Mouse (Mus musculus) MEL (cell line): ENCODE measurements around the gene 4930550C14Rik. TPM values are rescaled to one million over a fixed set of nuclear protein-coding genes. Genes with fewer than 3 reads are reported as not detected.

Experiments used
- DNase-seq: peaks from one replicate; pipeline ENCODE4 v3.0.0; 2011; ENCODE audit warnings: low read depth, low spot score
- H3K27ac ChIP-seq: 2 replicates; pipeline ENCODE4 v1.5.1; 2012; ENCODE audit warnings: low read depth, mild to moderate bottlenecking, control low read depth, low read length, moderate library complexity; ENCODE audit not compliant: control insufficient read depth
- H3K27me3 ChIP-seq, 2 experiments: fragments of 150-350 bp in 1 of 2; sonication (generic) in 1 of 2; 2 replicates each; pipeline ENCODE4 v1.6.1; 2012; ENCODE audit warnings: low read length in 2 of 2, mild to moderate bottlenecking in 2 of 2, improper control_type of control experiment in 1 of 2, moderate library complexity in 1 of 2; ENCODE audit not compliant: insufficient read depth in 2 of 2, control insufficient read depth in 1 of 2
- H3K36me3 ChIP-seq, 2 experiments: 2 replicates each; pipeline ENCODE4 v1.6.1; 2012 to 2014; ENCODE audit warnings: low read length in 2 of 2, improper control_type of control experiment in 1 of 2, inconsistent platforms in 1 of 2, mild to moderate bottlenecking in 1 of 2; ENCODE audit not compliant: insufficient read depth in 2 of 2, control insufficient read depth in 1 of 2
- H3K4me1 ChIP-seq, 2 experiments: fragments of 150-350 bp in 1 of 2; sonication (generic) in 1 of 2; 2 replicates each; pipeline ENCODE4 v1.6.1; 2012; ENCODE audit warnings: low read length in 2 of 2, improper control_type of control experiment in 1 of 2, mild to moderate bottlenecking in 1 of 2; ENCODE audit not compliant: insufficient read depth in 2 of 2, control insufficient read depth in 1 of 2
- H3K4me3 ChIP-seq, 2 experiments: fragments of 150-350 bp in 1 of 2; sonication (generic) in 1 of 2; 2 replicates each; pipeline ENCODE4 v1.5.1; 2012; ENCODE audit warnings: low read depth in 2 of 2, low read length in 2 of 2, mild to moderate bottlenecking in 2 of 2, moderate library complexity in 2 of 2, control low read depth in 1 of 2, improper control_type of control experiment in 1 of 2; ENCODE audit not compliant: control insufficient read depth in 1 of 2, insufficient read depth in 1 of 2
- H3K79me2 ChIP-seq: 2 replicates; pipeline ENCODE4 v1.6.1; 2012; ENCODE audit warnings: mild to moderate bottlenecking, low read length, moderate library complexity; ENCODE audit not compliant: control insufficient read depth, poor library complexity, insufficient read depth
- H3K9ac ChIP-seq: 2 replicates; pipeline ENCODE4 v1.6.1; 2012; ENCODE audit warnings: low read depth, mild to moderate bottlenecking, control low read depth, low read length, moderate library complexity; ENCODE audit not compliant: control insufficient read depth, poor library complexity, severe bottlenecking
- H3K9me3 ChIP-seq: fragments of 150-350 bp; sonication (generic); replicated peaks from 2 replicates; pipeline ENCODE4 v1.6.1; 2012; ENCODE audit warnings: mild to moderate bottlenecking, low read length, improper control_type of control experiment, moderate library complexity; ENCODE audit not compliant: insufficient read depth
- BHLHE40 ChIP-seq: IDR thresholded peaks from 2 replicates; pipeline ENCODE4 v1.6.1; 2012; ENCODE audit warnings: low read depth, mild to moderate bottlenecking, inconsistent platforms, low read length, improper control_type of control experiment, borderline replicate concordance
- CHD1 ChIP-seq: IDR thresholded peaks from 2 replicates; pipeline ENCODE4 v1.6.1; 2012; ENCODE audit warnings: low read depth, mild to moderate bottlenecking, inconsistent platforms, low read length, improper control_type of control experiment
- CHD2 ChIP-seq: IDR thresholded peaks from 2 replicates; pipeline ENCODE4 v1.6.1; 2011; ENCODE audit warnings: low read length, improper control_type of control experiment
- CTCF ChIP-seq, 3 experiments: IDR thresholded peaks in 2 of 3; conservative IDR thresholded peaks in 1 of 3; 2 replicates each; pipeline ENCODE4 v1.5.1; 2011 to 2012; ENCODE audit warnings: low read length in 3 of 3, low read depth in 2 of 3, mild to moderate bottlenecking in 2 of 3, improper control_type of control experiment in 1 of 3, inconsistent platforms in 1 of 3, mixed read lengths in 1 of 3, moderate library complexity in 1 of 3; ENCODE audit not compliant: control insufficient read depth in 1 of 3, insufficient read depth in 1 of 3, poor library complexity in 1 of 3, severe bottlenecking in 1 of 3
- GABPA ChIP-seq: IDR thresholded peaks from 2 replicates; pipeline ENCODE4 v1.6.1; 2012; ENCODE audit warnings: low read depth, mild to moderate bottlenecking, inconsistent platforms, low read length, improper control_type of control experiment, moderate library complexity
- HCFC1 ChIP-seq: IDR thresholded peaks from 2 replicates; pipeline ENCODE4 v1.6.1; 2012; ENCODE audit warnings: low read depth, mild to moderate bottlenecking, inconsistent platforms, low read length, improper control_type of control experiment, moderate library complexity
- MAZ ChIP-seq: IDR thresholded peaks from 2 replicates; pipeline ENCODE4 v1.6.1; 2012; ENCODE audit warnings: low read depth, mild to moderate bottlenecking, inconsistent platforms, low read length, improper control_type of control experiment
- MXI1 ChIP-seq: IDR thresholded peaks from 2 replicates; pipeline ENCODE4 v1.6.1; 2011; ENCODE audit warnings: mild to moderate bottlenecking, low read depth, low read length, improper control_type of control experiment
- NELFE ChIP-seq: IDR thresholded peaks from 2 replicates; pipeline ENCODE4 v1.6.1; 2011; ENCODE audit warnings: low read depth, low read length, improper control_type of control experiment
- POLR2A ChIP-seq, 2 experiments: IDR thresholded peaks; 2 replicates each; pipeline ENCODE4 v1.6.1; 2011 to 2012; ENCODE audit warnings: low read length in 2 of 2, mild to moderate bottlenecking in 2 of 2, control low read depth in 1 of 2, improper control_type of control experiment in 1 of 2, low read depth in 1 of 2, moderate library complexity in 1 of 2; ENCODE audit not compliant: control insufficient read depth in 1 of 2, insufficient read depth in 1 of 2, poor library complexity in 1 of 2
- POLR2AphosphoS2 ChIP-seq: IDR thresholded peaks from 2 replicates; pipeline ENCODE4 v1.6.1; 2011; ENCODE audit warnings: low read length, improper control_type of control experiment
- POLR2AphosphoS5 ChIP-seq: IDR thresholded peaks from 2 replicates; pipeline ENCODE4 v1.6.1; 2012; ENCODE audit warnings: low read depth, borderline replicate concordance, mild to moderate bottlenecking, inconsistent platforms, low read length, moderate library complexity, mixed read lengths
- RAD21 ChIP-seq: IDR thresholded peaks from 2 replicates; pipeline ENCODE4 v1.6.1; 2011; ENCODE audit warnings: mild to moderate bottlenecking, low read depth, low read length, improper control_type of control experiment
- SIN3A ChIP-seq: IDR thresholded peaks from 2 replicates; pipeline ENCODE4 v1.6.1; 2012; ENCODE audit warnings: low read length, improper control_type of control experiment, inconsistent platforms
- SMC3 ChIP-seq: IDR thresholded peaks from 2 replicates; pipeline ENCODE4 v1.6.1; 2011; ENCODE audit warnings: low read depth, low read length, improper control_type of control experiment
- TAL1 ChIP-seq: IDR thresholded peaks from 2 replicates; pipeline ENCODE4 v1.6.1; 2012; ENCODE audit warnings: mild to moderate bottlenecking, inconsistent platforms, low read length, moderate library complexity, mixed read lengths
- TBP ChIP-seq: IDR thresholded peaks from 2 replicates; pipeline ENCODE4 v1.8.0; 2011; ENCODE audit warnings: low read depth, low read length, improper control_type of control experiment
- USF2 ChIP-seq, 2 experiments: IDR thresholded peaks; 2 replicates each; pipeline ENCODE4 v1.6.1; 2011 to 2012; ENCODE audit warnings: improper control_type of control experiment in 2 of 2, low read length in 2 of 2, borderline replicate concordance in 1 of 2, inconsistent platforms in 1 of 2, low read depth in 1 of 2, mild to moderate bottlenecking in 1 of 2; ENCODE audit not compliant: insufficient read depth in 1 of 2
- polyA plus RNA-seq, 2 experiments: library from polyadenylated mRNA; stranded (reverse) in 1 of 2; unstranded in 1 of 2; fragments of >175 nt in 1 of 2; fragments of >200 nt in 1 of 2; gene quantifications; 2 replicates each; pipeline versions ENCODE4 v1.2.1 to v1.2.4; 2012; ENCODE audit warnings: low replicate concordance in 2 of 2, low read depth in 1 of 2; ENCODE audit not compliant: insufficient read length in 2 of 2, insufficient read depth in 1 of 2, missing spikeins in 1 of 2
- total RNA-seq: library from RNA; depleted of rRNA; stranded (reverse); fragments of 300-350 nt; gene quantifications from 2 replicates; pipeline ENCODE4 v1.2.3, GENCODE M21; 2012

The 4930550C14Rik gene
- total and polyA plus RNA-seq, 3 experiments, result 0.08 TPM; not detected in 1

DNA sequence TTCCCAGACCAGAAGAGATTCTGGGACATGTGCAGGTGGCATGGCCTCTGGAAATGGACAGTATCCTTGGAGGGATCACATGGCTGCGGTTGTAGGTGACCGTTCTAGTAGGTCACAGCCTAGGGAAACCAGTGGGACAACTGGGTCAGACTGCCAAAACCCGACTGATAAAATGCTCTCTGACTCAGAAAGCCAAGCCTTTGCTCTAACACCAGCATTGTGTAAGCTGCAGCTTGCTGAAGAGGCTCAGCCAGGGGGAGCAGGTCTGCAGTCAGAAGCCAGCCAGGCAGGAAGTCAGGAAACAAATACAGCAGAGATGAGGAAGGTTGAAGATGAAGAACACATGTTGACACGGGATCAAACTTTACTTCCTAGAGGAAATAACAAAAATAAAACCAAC lies 26.2 kb upstream of the 4930550C14Rik start:
- H3K4me1 ChIP-seq, result peaks cover 0 to 2% of the 10 kb centered on the region in 2 experiments; a peak in 1 of 4 replicates
- no peak overlapping the region for H3K4me3 ChIP-seq
- DNase-seq, result no peak
- no peak overlapping the region for H3K27ac ChIP-seq
- no peaks in the 10 kb centered on the region; a peak in 1 of 4 replicates for H3K27me3 ChIP-seq
- H3K9me3 ChIP-seq, result no peaks in the 10 kb centered on the region
- H3K9ac ChIP-seq, result no peak overlapping the region
- H3K36me3 ChIP-seq, result peaks cover 0 to 2% of the 10 kb centered on the region in 2 experiments; a peak in 2 of 4 replicates
- H3K79me2 ChIP-seq, result no peaks in the 10 kb centered on the region
- TF ChIP-seq SIN3A, result no peak

GRCm38 (mm10) chr9:53376820-53377219 lies 25.3 kb upstream of the 4930550C14Rik start:
- Histone ChIP-seq H3K9me3 (no peaks in the 10 kb centered on the region), H3K27ac (no peak overlapping the region), H3K9ac (no peak overlapping the region), H3K79me2 (no peaks in the 10 kb centered on the region), H3K27me3 (no peaks in the 10 kb centered on the region; a peak in 1 of 4 replicates), H3K36me3 (peaks cover 0 to 4% of the 10 kb centered on the region in 2 experiments; a peak in 2 of 4 replicates), H3K4me1 (peaks cover 2 to 3% of the 10 kb centered on the region in 2 experiments; a peak in 2 of 4 replicates), H3K4me3 (no peak overlapping the region)
- TF ChIP-seq RAD21 (peak; percentile 4; the same call in 1 of the 2 replicates), SMC3 (peak; percentile 45), TBP (no peak), POLR2AphosphoS2 (no peak), USF2 (IDR thresholded peaks at IDR 0.05; ENCODE audit: borderline replicate concordance in 1 of 2, insufficient read depth in 1 of 2, low read depth in 1 of 2, low read length in 2 of 2) (no peak), GABPA (no peak), CTCF (IDR thresholded peaks at IDR 0.05 in 2 of 3, conservative IDR thresholded peaks at IDR 0.05 in 1 of 3; ENCODE audit: control insufficient read depth in 1 of 3, insufficient read depth in 1 of 3, low read depth in 2 of 3, low read length in 3 of 3, poor library complexity in 1 of 3, severe bottlenecking in 1 of 3) (peak in 2 of 3 experiments; percentile 49 to 58; a peak in 5 of 6 replicates), NELFE (no peak)
- peak; percentile 16 for DNase-seq

DNA sequence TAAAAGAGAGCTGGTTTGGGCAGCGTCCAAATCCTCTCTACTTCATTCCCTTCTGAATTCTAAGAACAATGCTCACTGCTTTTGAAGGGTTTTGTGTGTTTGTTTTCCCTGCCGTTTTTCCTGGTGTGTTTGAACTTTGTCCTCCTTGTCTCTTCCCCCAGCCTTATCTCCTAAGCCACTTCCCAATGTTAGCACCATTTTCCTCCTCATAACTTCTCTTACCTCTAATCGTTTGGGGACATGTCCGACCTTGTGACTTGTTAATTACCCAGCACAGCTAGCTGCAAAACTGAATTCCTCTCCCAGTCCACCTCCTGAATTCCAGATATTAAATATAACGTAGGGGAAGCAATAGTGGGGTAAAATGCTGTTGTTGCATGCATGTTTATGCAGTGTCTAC lies 24.5 kb upstream of the 4930550C14Rik start:
- H3K9ac ChIP-seq, result no peak overlapping the region
- no peaks in the 10 kb centered on the region for H3K79me2 ChIP-seq
- no peak overlapping the region for H3K27ac ChIP-seq
- peaks cover 2 to 3% of the 10 kb centered on the region in 2 experiments; a peak in 2 of 4 replicates for H3K4me1 ChIP-seq
- H3K9me3 ChIP-seq, result no peaks in the 10 kb centered on the region
- H3K27me3 ChIP-seq, result no peaks in the 10 kb centered on the region; a peak in 1 of 4 replicates
- H3K4me3 ChIP-seq, result no peak overlapping the region
- no peak for DNase-seq
- peaks cover 0 to 4% of the 10 kb centered on the region in 2 experiments; a peak in 2 of 4 replicates for H3K36me3 ChIP-seq
- TF ChIP-seq MXI1 (no peak), POLR2A (IDR thresholded peaks at IDR 0.05; ENCODE audit: control insufficient read depth in 1 of 2, insufficient read depth in 1 of 2, low read depth in 1 of 2, low read length in 2 of 2, poor library complexity in 1 of 2) (no peak), BHLHE40 (no peak), MAZ (no peak), POLR2AphosphoS5 (no peak), SMC3 (no peak), CHD2 (no peak), HCFC1 (no peak), CHD1 (no peak), TAL1 (no peak)
- TF ChIP-seq, all 39 proteins: peak for 0
